Mouse (Mus musculus) heart, embryonic 11.5 days (tissue): Measurements from ENCODE around the gene Sult1d1. TPM values are rescaled to one million over a fixed set of nuclear protein-coding genes. Genes with fewer than 3 reads are reported as not detected.

Experiments
- ATAC-seq: fragments of 200-750 bp; cut with Nextera tagmentation; replicated peaks from 2 replicates; pipeline ENCODE4 v1.8.0; 2017; ENCODE audit warnings: moderate library complexity; ENCODE audit not compliant: insufficient number of reproducible peaks, low FRiP score, low TSS enrichment
- H3K27ac ChIP-seq: fragments of 300-500 bp; sonication (generic); 2 replicates; pipeline ENCODE4 v1.5.1; 2014; ENCODE audit warnings: mild to moderate bottlenecking, low read depth, low read length
- H3K27me3 ChIP-seq: fragments of 300-500 bp; sonication (generic); 2 replicates; pipeline ENCODE4 v1.6.1; 2014; ENCODE audit warnings: mild to moderate bottlenecking, low read length, mixed read lengths; ENCODE audit not compliant: control insufficient read depth, insufficient read depth
- H3K36me3 ChIP-seq: fragments of 300-500 bp; sonication (generic); 2 replicates; pipeline ENCODE4 v1.6.1; 2014; ENCODE audit warnings: mild to moderate bottlenecking, low read length, moderate library complexity, mixed read lengths; ENCODE audit not compliant: control insufficient read depth, insufficient read depth
- H3K4me1 ChIP-seq: fragments of 300-500 bp; sonication (generic); 2 replicates; pipeline ENCODE4 v1.6.1; 2014; ENCODE audit warnings: low read length; ENCODE audit not compliant: control insufficient read depth, insufficient read depth
- H3K4me2 ChIP-seq: fragments of 300-500 bp; sonication (generic); 2 replicates; pipeline ENCODE4 v1.6.1; 2014; ENCODE audit warnings: mild to moderate bottlenecking, moderate library complexity
- H3K4me3 ChIP-seq: fragments of 300-500 bp; sonication (generic); 2 replicates; pipeline ENCODE4 v1.5.1; 2014; ENCODE audit warnings: low read depth, low read length
- H3K9ac ChIP-seq: fragments of 300-500 bp; sonication (generic); 2 replicates; pipeline ENCODE4 v1.6.1; 2014; ENCODE audit warnings: mild to moderate bottlenecking, low read depth, low read length, moderate library complexity
- H3K9me3 ChIP-seq: fragments of 300-500 bp; sonication (generic); replicated peaks from 2 replicates; pipeline ENCODE4 v1.6.1; 2016; ENCODE audit warnings: low read length; ENCODE audit not compliant: control insufficient read depth
- WGBS: fragments of 180-500 bp; shearing (Covaris S2); extraction: QIAGEN DNeasy Blood & Tissue Kit; methylation state at CpG from one replicate; pipeline ENCODE4 v1.1.7; 2014; ENCODE audit not compliant: insufficient replicate concordance; 5-methylcytosine and 5-hydroxymethylcytosine counted together
- polyA plus RNA-seq: library from polyadenylated mRNA; unstranded; fragments of >200 nt; fragmentation: Nextera tagmentation; extraction: Ambion mirVana; gene quantifications from 2 replicates; pipeline ENCODE4 v1.2.1, GENCODE M21; 2014

Sult1d1 gene
- polyA plus RNA-seq: not detected in 2 replicates

DNA sequence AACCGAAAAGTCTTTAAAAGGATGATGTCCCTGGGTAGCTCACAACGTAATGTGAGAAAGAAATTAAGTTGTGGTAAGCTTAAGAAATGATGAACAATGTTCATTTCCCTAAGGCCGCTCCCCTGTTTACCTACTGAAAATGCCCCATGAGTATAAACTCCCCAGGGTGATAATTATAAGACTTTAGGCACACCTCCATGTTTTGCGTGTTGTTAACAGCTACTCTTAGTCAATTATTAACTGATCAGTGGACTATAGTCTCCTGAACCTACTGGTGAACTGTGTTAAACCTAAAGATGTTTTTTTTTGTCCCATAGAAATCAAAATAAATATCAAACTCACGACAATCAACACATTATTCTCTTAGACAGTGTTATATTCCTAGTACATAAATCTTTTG is at the start of gene Sult1d1:
TSS of gene Sult1d1 (minus strand) at position 183 of the 400 bp plus-strand sequence.
- no peak for ATAC-seq
- no peak within 1 kb of the TSS for H3K27ac ChIP-seq
- WGBS: 74% methylated on average over 5 of the region's 5 CpGs
- H3K4me2 ChIP-seq: no peak within 1 kb of the TSS
- no peak within 1 kb of the TSS for H3K4me3 ChIP-seq
- no peaks in the 10 kb centered on the region for H3K9me3 ChIP-seq
- no peaks in the 10 kb centered on the region for H3K4me1 ChIP-seq
- H3K9ac ChIP-seq: no peak within 1 kb of the TSS
- H3K36me3 ChIP-seq: no peaks in the 10 kb centered on the region
- no peaks in the 10 kb centered on the region for H3K27me3 ChIP-seq

DNA sequence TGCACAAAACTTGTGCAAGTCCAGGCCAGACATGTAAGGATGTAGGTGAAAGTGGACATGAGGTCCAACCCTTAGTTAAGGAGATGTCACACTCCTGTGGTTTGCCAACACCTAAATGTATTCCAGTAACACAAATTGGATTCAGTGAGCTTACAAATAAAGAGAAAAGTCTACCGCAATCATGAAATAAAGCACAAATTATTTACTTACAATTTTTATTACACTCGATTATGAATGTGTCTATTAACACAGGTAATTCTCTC is 46.2 kb upstream of the Sult1d1 start:
- WGBS: 81% methylated on average over 2 of the region's 2 CpGs
- no peak overlapping the region for H3K4me2 ChIP-seq
- no peaks in the 10 kb centered on the region for H3K9me3 ChIP-seq
- H3K4me3 ChIP-seq: no peak overlapping the region
- no peak overlapping the region for H3K9ac ChIP-seq
- ATAC-seq: no peak
- no peaks in the 10 kb centered on the region for H3K27me3 ChIP-seq
- no peaks in the 10 kb centered on the region for H3K36me3 ChIP-seq
- H3K27ac ChIP-seq: no peak overlapping the region
- H3K4me1 ChIP-seq: no peaks in the 10 kb centered on the region

DNA sequence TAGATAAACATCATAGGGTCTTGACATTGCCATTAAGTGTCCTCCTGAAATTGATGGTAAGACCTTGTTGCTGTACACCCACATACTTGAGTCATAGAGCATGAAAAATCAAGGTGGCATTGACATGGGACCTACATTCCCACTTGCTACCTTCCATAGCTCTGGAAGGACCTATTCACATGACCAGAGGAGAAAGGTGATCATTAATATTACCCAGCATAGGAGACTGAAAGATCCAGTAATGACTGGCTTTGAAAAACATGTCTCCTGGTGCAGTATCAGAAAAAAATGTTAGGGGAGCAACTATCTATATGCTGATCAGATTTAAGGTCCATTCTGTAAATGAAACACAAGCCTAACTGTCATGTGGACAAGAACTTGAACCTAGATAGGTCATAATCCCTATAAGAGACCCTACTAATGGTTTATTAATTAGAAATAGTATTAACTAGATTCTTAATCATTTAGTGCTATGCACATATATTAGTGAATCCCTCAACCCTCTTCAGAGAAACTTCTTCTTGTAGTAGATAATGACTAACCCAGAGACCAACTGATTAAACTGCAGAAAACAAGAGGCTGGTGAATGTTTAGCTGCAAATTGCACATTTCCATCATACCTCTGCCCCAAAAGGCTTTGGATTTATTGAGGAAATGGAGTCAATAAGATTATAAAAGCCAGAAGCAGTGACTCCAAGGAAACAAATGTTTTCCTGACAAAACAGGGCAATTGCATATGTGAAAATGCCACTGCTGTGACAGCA is 45.7 kb upstream of the Sult1d1 start:
- Histone ChIP-seq H3K9me3 (no peaks in the 10 kb centered on the region), H3K27ac (no peak overlapping the region), H3K4me2 (no peak overlapping the region), H3K4me1 (no peaks in the 10 kb centered on the region), H3K4me3 (no peak overlapping the region), H3K9ac (no peak overlapping the region), H3K27me3 (no peaks in the 10 kb centered on the region), H3K36me3 (no peaks in the 10 kb centered on the region)
- no peak for ATAC-seq

DNA sequence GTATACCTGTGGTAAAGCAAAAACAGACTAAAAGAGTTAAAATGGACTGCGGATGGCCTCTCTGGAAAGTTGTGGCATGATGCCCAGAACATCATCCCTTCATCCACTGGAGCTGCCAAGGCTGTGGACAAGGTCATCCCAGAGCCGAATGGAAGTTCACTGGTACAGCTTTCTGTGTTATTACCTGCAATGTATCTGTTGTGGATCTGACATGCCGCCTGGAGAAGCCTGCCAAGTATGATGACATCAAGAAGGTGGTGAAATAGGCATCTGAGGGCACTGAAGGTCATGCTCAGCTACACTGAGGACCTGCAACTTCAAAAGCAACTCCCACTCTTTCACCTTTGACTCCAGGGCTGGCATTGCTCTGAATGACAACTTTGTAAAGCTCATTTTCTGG is 32.2 kb upstream of the Sult1d1 start:
- H3K9me3 ChIP-seq: no peaks in the 10 kb centered on the region
- H3K4me3 ChIP-seq: no peak overlapping the region
- H3K36me3 ChIP-seq: no peaks in the 10 kb centered on the region
- no peaks in the 10 kb centered on the region for H3K27me3 ChIP-seq
- no peak overlapping the region for H3K27ac ChIP-seq
- H3K9ac ChIP-seq: no peak overlapping the region
- ATAC-seq: no peak
- H3K4me2 ChIP-seq: no peak overlapping the region
- WGBS: 73% methylated on average over 3 of the region's 3 CpGs
- no peaks in the 10 kb centered on the region for H3K4me1 ChIP-seq

DNA sequence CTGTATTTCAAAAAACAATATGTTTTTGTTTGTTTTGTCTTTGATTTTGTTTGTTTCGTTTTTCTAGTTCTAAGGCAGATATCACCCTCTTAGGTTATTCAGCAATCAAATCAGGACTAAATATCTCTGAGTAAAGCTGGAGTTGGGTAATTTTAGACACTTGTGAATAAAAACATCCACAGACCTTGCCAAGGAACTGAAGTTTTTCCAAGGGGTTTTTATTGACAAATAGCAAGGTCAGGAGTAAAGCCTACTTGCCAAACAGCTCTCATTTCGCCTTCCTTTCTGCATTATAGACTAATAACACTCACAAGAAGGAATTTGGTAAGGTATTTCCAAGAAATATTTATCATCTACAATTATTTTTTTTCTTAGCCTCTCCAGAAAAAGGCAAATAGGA is 29.1 kb upstream of the Sult1d1 start:
- H3K4me2 ChIP-seq: no peak overlapping the region
- H3K9ac ChIP-seq: no peak overlapping the region
- no peak for ATAC-seq
- H3K36me3 ChIP-seq: no peaks in the 10 kb centered on the region
- 60% methylated on average over 2 of the region's 2 CpGs for WGBS
- H3K9me3 ChIP-seq: no peaks in the 10 kb centered on the region
- no peak overlapping the region for H3K4me3 ChIP-seq
- no peak overlapping the region for H3K27ac ChIP-seq
- H3K4me1 ChIP-seq: no peaks in the 10 kb centered on the region
- H3K27me3 ChIP-seq: no peaks in the 10 kb centered on the region

DNA sequence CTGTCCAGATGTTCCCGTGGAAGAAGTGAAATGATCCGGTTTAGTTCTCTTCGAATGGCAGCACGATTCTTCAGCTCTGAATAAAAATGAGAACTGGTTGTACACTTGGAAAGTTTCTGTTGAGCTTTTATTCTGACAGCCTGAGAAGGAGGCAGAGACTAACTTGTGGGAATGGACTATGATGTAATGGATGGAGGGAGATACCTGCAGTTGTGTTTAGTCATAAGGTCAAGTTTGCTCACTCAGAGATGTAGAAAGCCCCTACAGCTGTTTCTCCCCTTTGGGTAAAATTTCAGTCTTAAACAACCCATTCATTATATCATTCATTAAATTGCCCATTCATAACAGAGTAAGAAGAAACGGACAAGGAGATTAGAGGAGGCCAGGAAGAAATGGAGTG is 22.7 kb upstream of the Sult1d1 start, which contains the start of gene Sult1e1:
TSS of gene Sult1e1 (minus strand) at position 101 of the 400 bp plus-strand sequence.
- Histone ChIP-seq H3K27ac (no peak within 1 kb of the TSS), H3K4me1 (no peaks in the 10 kb centered on the region), H3K36me3 (no peaks in the 10 kb centered on the region), H3K9ac (no peak within 1 kb of the TSS), H3K4me2 (no peak within 1 kb of the TSS), H3K4me3 (no peak within 1 kb of the TSS), H3K27me3 (no peaks in the 10 kb centered on the region), H3K9me3 (no peaks in the 10 kb centered on the region)
- WGBS: 70% methylated on average over 5 of the region's 5 CpGs
- no peak for ATAC-seq

DNA sequence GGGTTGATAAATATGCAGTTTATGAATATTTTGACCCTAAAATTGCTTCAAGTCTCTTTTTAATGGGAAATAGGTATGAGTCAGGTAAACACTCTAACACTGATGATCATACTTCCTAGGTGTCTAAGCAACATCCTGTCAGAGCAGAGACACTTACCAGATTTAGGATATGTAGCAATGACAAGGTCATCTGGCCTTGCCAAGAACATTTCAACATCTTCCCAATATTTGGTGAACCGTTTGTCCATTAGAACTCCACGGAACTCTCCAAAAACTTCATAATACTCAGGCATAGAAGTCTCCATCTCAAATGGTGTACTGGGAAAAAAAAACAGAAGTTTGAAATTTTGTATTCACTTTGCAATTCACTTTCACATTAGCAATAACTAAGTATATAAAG is 21.1 kb upstream of the Sult1d1 start:
- Histone ChIP-seq H3K4me1 (no peaks in the 10 kb centered on the region), H3K4me2 (no peak overlapping the region), H3K36me3 (no peaks in the 10 kb centered on the region), H3K9ac (no peak overlapping the region), H3K9me3 (no peaks in the 10 kb centered on the region), H3K27ac (no peak overlapping the region), H3K4me3 (no peak overlapping the region), H3K27me3 (no peaks in the 10 kb centered on the region)
- WGBS: 55% methylated on average over 2 of the region's 2 CpGs
- no peak for ATAC-seq

DNA sequence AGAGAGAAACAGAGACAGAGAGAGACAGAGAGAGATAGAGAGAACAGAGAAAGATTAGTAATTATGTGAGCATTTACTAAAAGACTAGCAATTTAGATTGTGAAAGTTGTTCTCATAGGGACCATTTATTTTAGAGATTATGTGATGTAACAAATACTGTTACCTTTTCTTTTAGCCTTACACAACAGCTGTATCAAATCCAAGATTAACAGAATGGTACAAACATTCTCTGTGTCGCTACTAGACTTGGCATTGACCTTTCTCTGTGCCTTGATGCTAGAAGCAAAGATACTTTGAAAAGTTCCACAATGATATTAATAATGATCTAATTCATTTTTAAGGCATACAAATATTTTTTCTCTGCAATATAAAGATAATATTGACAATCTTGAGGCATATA is 11.6 kb upstream of the Sult1d1 start:
- no peak for ATAC-seq
- Histone ChIP-seq H3K9me3 (no peaks in the 10 kb centered on the region), H3K27ac (no peak overlapping the region), H3K36me3 (no peaks in the 10 kb centered on the region), H3K4me2 (no peak overlapping the region), H3K4me3 (no peak overlapping the region), H3K4me1 (no peaks in the 10 kb centered on the region), H3K9ac (no peak overlapping the region), H3K27me3 (no peaks in the 10 kb centered on the region)
- 63% methylated on average over 1 of the region's 1 CpGs for WGBS

DNA sequence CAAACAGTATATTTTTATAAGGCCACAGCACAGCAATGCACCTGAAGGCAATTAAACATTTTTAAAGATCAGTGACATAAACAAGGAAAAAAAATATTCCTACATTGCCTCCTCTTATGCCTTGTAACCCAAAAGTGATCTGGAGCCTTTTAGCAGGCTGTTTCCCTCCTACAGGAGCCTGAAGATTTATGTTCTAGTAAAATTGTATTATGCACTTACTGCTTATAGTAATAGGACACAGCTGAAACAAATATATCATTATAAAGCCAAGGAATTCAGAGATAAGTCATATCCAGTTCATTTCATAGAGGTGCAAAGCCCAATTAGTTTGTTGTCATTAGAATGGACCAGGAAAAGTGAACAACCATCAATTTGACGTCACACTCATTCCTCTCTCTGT is 5.3 kb upstream of the Sult1d1 start:
- no peak for ATAC-seq
- Histone ChIP-seq H3K36me3 (no peaks in the 10 kb centered on the region), H3K4me1 (no peaks in the 10 kb centered on the region), H3K27me3 (no peaks in the 10 kb centered on the region), H3K9me3 (no peaks in the 10 kb centered on the region), H3K9ac (no peak overlapping the region), H3K4me3 (no peak overlapping the region), H3K27ac (no peak overlapping the region), H3K4me2 (no peak overlapping the region)
- WGBS: 52% methylated on average over 1 of the region's 1 CpGs
